11 mouse cellular contexts compared by ENCODE assay signal in genomic region chr6:134127996-134128395, GRCm38 (mm10).
DNase-seq lines count a peak whose midpoint lies in the region; ATAC-seq and TF ChIP-seq lines count a peak whose summit lies in the region.
"Had no signal": no experiment of that assay in that cellular context is flagged by ENCODE, and none has a peak within 500 bp of the region (broad histone marks: within the 10 kb centered on the region; RNA-seq: fewer than 3 reads in every experiment).

No protein-coding gene starts in this region.

- H3K4me3 ChIP-seq in left cerebral cortex, adult 2 months: no peak overlapping the region
- no peak overlapping the region for H3K4me3 ChIP-seq in forebrain, embryonic 15.5 days
- no peak overlapping the region for H3K4me3 ChIP-seq in midbrain, embryonic 15.5 days

- WGBS in forebrain, embryonic 15.5 days: 27% methylated on average over 6 of the region's 6 CpGs
- WGBS in midbrain, embryonic 15.5 days: 61% methylated on average over 6 of the region's 6 CpGs

- H3K27me3 ChIP-seq in forebrain, embryonic 15.5 days: no peaks in the 10 kb centered on the region
- H3K27me3 ChIP-seq in midbrain, embryonic 15.5 days (replicated peaks): no peaks in the 10 kb centered on the region

- TF ChIP-seq CTCF in left cerebral cortex, adult 2 months (IDR thresholded peaks at IDR 0.05): no peak

- H3K9ac ChIP-seq in forebrain, embryonic 15.5 days (replicated peaks): no peak overlapping the region
- no peak overlapping the region for H3K9ac ChIP-seq in midbrain, embryonic 15.5 days

- no peak for DNase-seq in left cerebral cortex, adult 2 months (ENCODE audit: extremely low spot score in 1 of 2, low spot score in 2 of 2)
- DNase-seq in left cerebral cortex, postnatal 36 days (ENCODE audit: low spot score in 2 of 2): no peak
- peak; percentile 37 to 49 for DNase-seq in kidney, adult 8-10 months
- DNase-seq in urinary bladder, postnatal 14 days (ENCODE audit: low spot score): no peak
- DNase-seq in c-Kit-positive CD71-positive TER-119-positive erythroid progenitor cells, embryonic 14.5 days (ENCODE audit: low spot score): no peak
- no peak for DNase-seq in right cerebral cortex, adult 18-20 months
- DNase-seq: adrenal gland, postnatal 25 days; cerebellum, adult 11-12 months; gastrocnemius, postnatal 36 days had no signal

- no peaks in the 10 kb centered on the region for H3K36me3 ChIP-seq in forebrain, embryonic 15.5 days
- no peaks in the 10 kb centered on the region for H3K36me3 ChIP-seq in midbrain, embryonic 15.5 days (replicated peaks)

- H3K27ac ChIP-seq in left cerebral cortex, adult 2 months: peak overlapping the region; percentile 54; the same call in 1 of the 2 replicates
- H3K27ac ChIP-seq in forebrain, embryonic 15.5 days (replicated peaks): no peak overlapping the region
- no peak overlapping the region for H3K27ac ChIP-seq in midbrain, embryonic 15.5 days

- H3K4me1 ChIP-seq in forebrain, embryonic 15.5 days: peaks cover 11% of the 10 kb centered on the region; the same call in 1 of the 2 replicates
- H3K4me1 ChIP-seq in midbrain, embryonic 15.5 days: peaks cover 8% of the 10 kb centered on the region

- peak; percentile 63 for ATAC-seq in forebrain, embryonic 15.5 days (replicated peaks)
- ATAC-seq in midbrain, embryonic 15.5 days (replicated peaks): peak; percentile 57

- no peak overlapping the region for H3K4me2 ChIP-seq in forebrain, embryonic 15.5 days (replicated peaks)
- no peak overlapping the region for H3K4me2 ChIP-seq in midbrain, embryonic 15.5 days

- H3K9me3 ChIP-seq in forebrain, embryonic 15.5 days: no peaks in the 10 kb centered on the region
- H3K9me3 ChIP-seq in midbrain, embryonic 15.5 days: no peaks in the 10 kb centered on the region

- intact Hi-C loops in left cerebral cortex, adult 2 months (cut with DNase I): no loop called here
- intact Hi-C loops in left cerebral cortex, postnatal 36 days (cut with DNase I): no loop called here

Comparison
In these comparisons a context has a peak if more than half of its experiments do, and no peak if none do; other contexts are left out.
1. DNase-seq: peak in kidney, adult 8-10 months (2 of 2); none in left cerebral cortex, adult 2 months (0 of 2), left cerebral cortex, postnatal 36 days (0 of 2), urinary bladder, postnatal 14 days (single experiment), c-Kit-positive CD71-positive TER-119-positive erythroid progenitor cells, embryonic 14.5 days (single experiment) and right cerebral cortex, adult 18-20 months (single experiment).